Mouse (Mus musculus) thymus, adult 2 months (tissue): ENCODE results near the gene Cage1.

Source experiments
- CTCF ChIP-seq: fragments of 200-500 bp; IDR thresholded peaks from 2 replicates; pipeline ENCODE4 v1.5.1; 2012; ENCODE audit warnings: mild to moderate bottlenecking, control low read depth, low read length, moderate library complexity, borderline replicate concordance; ENCODE audit not compliant: control insufficient read depth, poor library complexity, insufficient read depth; ENCODE audit errors: extremely low read depth
- POLR2A ChIP-seq: fragments of 200-500 bp; IDR thresholded peaks from 2 replicates; pipeline ENCODE4 v1.6.1; 2012; ENCODE audit warnings: mild to moderate bottlenecking, low read length, control low read depth, moderate library complexity; ENCODE audit not compliant: control insufficient read depth, poor library complexity, insufficient read depth; ENCODE audit errors: extremely low read depth

DNA sequence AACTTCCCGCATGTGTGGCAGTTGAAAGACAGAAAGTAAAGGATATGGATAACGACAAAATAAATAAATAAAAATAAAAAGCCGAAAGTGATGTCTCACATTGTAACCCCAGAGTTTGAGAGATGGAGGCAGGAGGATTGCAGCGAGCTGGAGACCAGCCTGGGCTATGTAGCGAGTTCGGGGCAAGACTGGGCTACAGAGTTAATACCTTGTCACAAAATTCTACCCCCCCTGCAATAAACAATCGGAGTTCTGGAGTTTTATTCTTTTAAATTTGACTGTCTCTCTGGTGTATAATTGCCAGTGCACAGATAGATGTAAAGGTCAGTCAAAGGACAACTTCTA lies 42.5 kb downstream of the Cage1 start:
- TF ChIP-seq CTCF (no peak), POLR2A (no peak)
